Mouse (Mus musculus) heart, embryonic 16.5 days (tissue): ENCODE results near the gene Slc12a3. TPM values are rescaled to one million over a fixed set of nuclear protein-coding genes. Genes with fewer than 3 reads are reported as not detected.

Source experiments
- ATAC-seq: fragments of 200-750 bp; cut with Nextera tagmentation; replicated peaks from 2 replicates; pipeline ENCODE4 v1.8.0; 2017; ENCODE audit warnings: moderate number of reproducible peaks; ENCODE audit not compliant: insufficient read depth, low FRiP score; ENCODE audit errors: extremely low read depth
- H3K27ac ChIP-seq: fragments of 300-500 bp; sonication (generic); 2 replicates; pipeline ENCODE4 v1.5.1; 2014; ENCODE audit warnings: mild to moderate bottlenecking, low read length, control low read depth, moderate library complexity
- H3K27me3 ChIP-seq: fragments of 300-500 bp; sonication (generic); 2 replicates; pipeline ENCODE4 v1.6.1; 2014; ENCODE audit warnings: low read length, mixed read lengths; ENCODE audit not compliant: control insufficient read depth, insufficient read depth
- H3K36me3 ChIP-seq: fragments of 300-500 bp; sonication (generic); 2 replicates; pipeline ENCODE4 v1.6.1; 2014; ENCODE audit not compliant: control insufficient read depth, insufficient read depth
- H3K4me1 ChIP-seq: fragments of 300-500 bp; sonication (generic); 2 replicates; pipeline ENCODE4 v1.6.1; 2014; ENCODE audit warnings: low read length, mixed read lengths; ENCODE audit not compliant: control insufficient read depth, insufficient read depth
- H3K4me2 ChIP-seq: fragments of 300-500 bp; sonication (generic); 2 replicates; pipeline ENCODE4 v1.6.1; 2014; ENCODE audit warnings: low read depth, mild to moderate bottlenecking, control low read depth, low read length
- H3K4me3 ChIP-seq: fragments of 300-500 bp; sonication (generic); 2 replicates; pipeline ENCODE4 v1.5.1; 2014; ENCODE audit warnings: mild to moderate bottlenecking, control low read depth, low read length
- H3K9ac ChIP-seq: fragments of 300-500 bp; sonication (generic); 2 replicates; pipeline ENCODE4 v1.6.1; 2014; ENCODE audit warnings: low read length, control low read depth
- H3K9me3 ChIP-seq: fragments of 300-500 bp; sonication (generic); replicated peaks from 2 replicates; pipeline ENCODE4 v1.6.1; 2016; ENCODE audit warnings: low read length; ENCODE audit not compliant: control insufficient read depth
- WGBS: fragments of 180-500 bp; shearing (Covaris S2); extraction: QIAGEN DNeasy Blood & Tissue Kit; methylation state at CpG from one replicate; pipeline ENCODE4 v1.1.7; 2014; 5-methylcytosine and 5-hydroxymethylcytosine counted together
- polyA plus RNA-seq: library from polyadenylated mRNA; unstranded; fragments of >200 nt; fragmentation: Nextera tagmentation; extraction: Ambion mirVana; gene quantifications from 2 replicates; pipeline ENCODE4 v1.2.1, GENCODE M21; 2015

Gene Slc12a3
- polyA plus RNA-seq, 1 experiment from 2014 or later = not detected

DNA sequence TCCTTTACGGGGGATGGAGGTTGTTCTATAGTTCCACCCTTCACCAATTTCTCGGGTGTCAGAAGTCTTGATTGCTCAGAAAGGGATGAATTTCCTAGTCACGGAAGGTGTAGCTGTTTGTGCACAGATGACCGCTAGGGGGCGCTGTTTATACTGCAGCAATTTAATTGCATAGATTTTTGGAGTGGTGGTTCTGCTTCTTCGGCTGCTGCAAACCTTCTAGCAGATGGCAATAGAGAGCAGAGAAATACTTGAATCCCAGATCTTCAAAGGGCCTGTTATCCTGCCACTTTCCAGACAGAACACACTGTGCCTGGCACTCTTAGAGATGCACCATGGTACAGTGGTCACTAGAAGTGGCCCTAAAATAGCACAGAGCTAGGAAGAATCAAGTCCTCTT, 14.3 kb downstream of the Slc12a3 start:
- 7% methylated on average over 6 of the region's 6 CpGs for WGBS

DNA sequence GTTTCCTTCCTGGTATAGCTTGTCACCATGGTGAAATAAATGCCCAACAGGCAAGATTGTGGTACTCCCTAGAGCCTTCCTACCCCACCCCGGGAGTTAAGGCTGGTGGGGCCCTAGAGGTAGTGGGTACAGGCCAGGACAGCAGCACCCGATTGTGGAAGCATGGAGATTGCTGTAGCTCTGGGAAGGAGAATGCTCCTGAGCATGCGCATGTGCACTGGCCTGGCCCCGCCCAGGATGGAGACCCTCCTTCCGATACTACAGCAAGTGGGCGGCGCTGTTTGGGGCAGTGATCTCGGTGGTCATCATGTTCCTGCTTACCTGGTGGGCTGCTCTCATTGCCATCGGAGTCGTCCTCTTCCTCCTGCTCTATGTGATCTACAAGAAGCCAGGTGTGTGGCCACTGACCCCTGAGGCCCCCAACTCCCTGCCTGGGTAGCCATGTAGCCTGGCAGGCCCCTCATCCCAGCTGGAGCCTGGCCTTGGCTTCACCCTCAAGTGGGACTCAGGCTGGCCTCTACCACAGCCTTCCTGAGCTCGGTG, 14.8 kb downstream of the Slc12a3 start:
- no peak overlapping the region for H3K27ac ChIP-seq
- H3K4me1 ChIP-seq = peaks cover 5% of the 10 kb centered on the region
- no peak overlapping the region for H3K9ac ChIP-seq
- no peaks in the 10 kb centered on the region for H3K27me3 ChIP-seq
- H3K36me3 ChIP-seq = no peaks in the 10 kb centered on the region
- no peaks in the 10 kb centered on the region for H3K9me3 ChIP-seq
- 75% methylated on average over 11 of the region's 11 CpGs for WGBS
- no peak overlapping the region for H3K4me2 ChIP-seq
- no peak overlapping the region for H3K4me3 ChIP-seq
- ATAC-seq = no peak

More for the DNA sequence above, 14.3 kb downstream of the Slc12a3 start:
- Histone ChIP-seq H3K27ac (no peak overlapping the region), H3K4me2 (no peak overlapping the region), H3K4me1 (peaks cover 2% of the 10 kb centered on the region), H3K27me3 (no peaks in the 10 kb centered on the region), H3K36me3 (no peaks in the 10 kb centered on the region), H3K9me3 (no peaks in the 10 kb centered on the region), H3K9ac (no peak overlapping the region), H3K4me3 (no peak overlapping the region)
- ATAC-seq = 0 out of 2 replicates have a peak, but pooled peaks have one; percentile 35

DNA sequence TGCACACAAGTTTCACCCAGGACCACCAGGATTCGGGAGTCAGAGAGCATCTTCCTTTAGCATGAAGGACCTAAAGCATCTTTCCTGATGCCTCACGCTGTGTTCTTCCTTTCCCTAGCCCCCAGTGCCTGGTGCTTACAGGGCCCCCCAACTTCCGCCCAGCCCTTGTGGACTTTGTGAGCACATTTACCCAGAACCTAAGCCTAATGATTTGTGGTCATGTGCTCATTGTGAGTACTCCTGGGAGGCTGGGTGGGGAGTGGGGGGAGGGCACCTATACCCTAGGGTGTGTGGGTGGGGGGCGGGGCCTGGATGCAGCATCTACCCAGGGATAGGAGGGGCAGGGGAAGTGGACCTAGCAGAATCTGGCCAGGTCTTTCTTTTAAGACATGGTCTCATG, 16.7 kb downstream of the Slc12a3 start:
- no peaks in the 10 kb centered on the region for H3K27me3 ChIP-seq
- no peaks in the 10 kb centered on the region for H3K9me3 ChIP-seq
- no peak for ATAC-seq
- H3K27ac ChIP-seq = no peak overlapping the region
- H3K4me1 ChIP-seq = peaks cover 5% of the 10 kb centered on the region
- 85% methylated on average over 4 of the region's 4 CpGs for WGBS
- no peak overlapping the region for H3K9ac ChIP-seq
- no peak overlapping the region for H3K4me3 ChIP-seq
- no peak overlapping the region for H3K4me2 ChIP-seq
- H3K36me3 ChIP-seq = no peaks in the 10 kb centered on the region

DNA sequence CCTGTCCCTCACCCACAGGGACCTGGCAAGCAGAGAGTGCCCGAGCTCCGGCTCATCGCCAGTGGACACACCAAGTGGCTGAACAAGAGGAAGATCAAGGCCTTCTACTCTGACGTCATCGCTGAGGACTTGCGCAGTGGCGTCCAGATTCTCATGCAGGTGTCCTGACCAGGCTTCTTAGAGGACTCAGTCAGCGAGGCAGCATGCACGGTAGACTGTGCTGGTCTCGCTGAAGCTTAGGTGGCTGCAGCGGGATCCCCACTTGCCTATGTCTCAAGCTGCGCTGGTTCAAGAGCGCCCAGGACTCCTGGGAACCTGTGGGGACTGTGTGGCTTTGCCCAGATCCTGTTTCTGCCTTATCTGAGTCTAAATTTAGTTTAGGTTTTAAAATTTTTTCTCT, 17.3 kb downstream of the Slc12a3 start:
- H3K4me1 ChIP-seq = peaks cover 5% of the 10 kb centered on the region
- WGBS = 85% methylated on average over 13 of the region's 13 CpGs
- no peaks in the 10 kb centered on the region for H3K9me3 ChIP-seq
- H3K9ac ChIP-seq = no peak overlapping the region
- H3K27me3 ChIP-seq = no peaks in the 10 kb centered on the region
- no peak for ATAC-seq
- H3K4me3 ChIP-seq = no peak overlapping the region
- H3K27ac ChIP-seq = no peak overlapping the region
- no peaks in the 10 kb centered on the region for H3K36me3 ChIP-seq
- H3K4me2 ChIP-seq = no peak overlapping the region

DNA sequence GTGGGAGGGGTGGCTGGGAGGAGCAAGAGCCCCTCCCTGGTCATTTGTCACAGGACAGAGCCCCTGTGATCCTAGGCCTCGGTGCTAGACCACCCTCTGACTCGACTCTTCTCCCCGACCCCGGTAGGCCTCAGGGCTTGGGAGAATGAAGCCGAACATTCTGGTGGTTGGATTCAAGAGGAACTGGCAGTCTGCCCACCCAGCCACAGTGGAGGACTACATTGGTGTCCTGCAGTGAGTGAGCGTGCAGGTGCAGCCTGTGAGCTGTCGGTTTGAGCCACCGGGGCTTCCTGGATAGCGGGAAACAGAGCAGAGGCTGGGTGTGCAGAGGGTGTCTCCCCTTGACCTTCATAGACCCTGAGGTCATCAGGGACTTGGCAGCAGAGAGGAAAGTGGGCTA, 19.4 kb downstream of the Slc12a3 start:
- 43% methylated on average over 9 of the region's 9 CpGs for WGBS
- no peaks in the 10 kb centered on the region for H3K27me3 ChIP-seq
- H3K36me3 ChIP-seq = no peaks in the 10 kb centered on the region
- H3K9me3 ChIP-seq = no peaks in the 10 kb centered on the region
- ATAC-seq = peak; percentile 50; the same call in 1 of the 2 replicates
- peaks cover 5% of the 10 kb centered on the region for H3K4me1 ChIP-seq
- H3K4me3 ChIP-seq = no peak overlapping the region
- H3K4me2 ChIP-seq = no peak overlapping the region
- H3K9ac ChIP-seq = 0 out of 2 replicates have a peak overlapping the region, but pooled peaks have one; percentile 24
- H3K27ac ChIP-seq = no peak overlapping the region

DNA sequence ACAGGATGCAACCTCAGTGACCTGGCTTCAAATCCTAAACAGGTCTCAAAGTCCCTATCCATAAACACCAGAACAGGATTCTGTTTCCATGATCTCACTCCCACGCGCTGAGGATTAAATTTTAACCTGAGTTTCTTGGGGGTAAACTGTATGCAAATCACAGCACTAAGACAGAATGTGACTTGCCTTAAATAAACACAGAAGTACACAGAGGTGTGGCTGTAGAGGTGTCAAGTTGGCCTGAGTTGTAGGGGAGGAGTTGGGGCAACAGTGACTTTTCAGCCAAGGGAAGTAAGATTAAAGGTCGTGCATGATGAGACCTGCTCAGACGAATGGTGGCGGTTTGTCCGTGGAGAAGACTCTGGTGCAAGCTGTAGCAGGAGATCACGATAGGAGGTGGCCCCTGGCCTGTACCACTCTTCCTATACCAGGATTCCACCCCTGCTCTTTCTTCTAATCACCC, 25.1 kb downstream of the Slc12a3 start:
- Histone ChIP-seq H3K27ac (peak overlapping the region; percentile 53; the same call in 1 of the 2 replicates), H3K9ac (no peak overlapping the region; the same call in 1 of the 2 replicates), H3K4me1 (peaks cover 28% of the 10 kb centered on the region), H3K4me3 (no peak overlapping the region), H3K4me2 (no peak overlapping the region), H3K27me3 (no peaks in the 10 kb centered on the region), H3K36me3 (no peaks in the 10 kb centered on the region), H3K9me3 (no peaks in the 10 kb centered on the region)
- WGBS = 64% methylated on average over 7 of the region's 7 CpGs
- no peak for ATAC-seq

DNA sequence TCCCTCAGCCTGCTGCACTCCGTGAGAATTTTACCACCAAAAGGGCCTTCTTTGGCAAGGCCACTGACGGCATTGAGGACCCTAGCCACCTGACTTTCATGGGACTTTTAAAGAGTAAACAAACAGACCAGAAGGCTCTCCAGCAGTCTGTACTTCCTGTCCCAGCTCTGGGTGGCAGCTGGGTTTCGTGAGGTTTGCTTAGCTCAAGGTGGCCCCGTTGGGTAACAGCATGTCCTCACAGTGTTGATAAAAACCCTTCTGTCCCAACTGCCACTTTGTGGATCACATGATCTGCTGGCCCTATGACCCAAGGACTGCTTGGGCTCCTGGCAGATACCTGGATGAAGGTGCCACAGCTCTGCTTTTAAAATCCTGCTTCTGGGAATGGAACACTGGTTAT, 25.6 kb downstream of the Slc12a3 start:
- Histone ChIP-seq H3K4me2 (no peak overlapping the region), H3K9ac (no peak overlapping the region; the same call in 1 of the 2 replicates), H3K36me3 (no peaks in the 10 kb centered on the region), H3K4me1 (peaks cover 29% of the 10 kb centered on the region), H3K27ac (peak overlapping the region; percentile 53; the same call in 1 of the 2 replicates), H3K27me3 (no peaks in the 10 kb centered on the region), H3K9me3 (no peaks in the 10 kb centered on the region), H3K4me3 (no peak overlapping the region)
- WGBS = 63% methylated on average over 4 of the region's 4 CpGs
- ATAC-seq = no peak

DNA sequence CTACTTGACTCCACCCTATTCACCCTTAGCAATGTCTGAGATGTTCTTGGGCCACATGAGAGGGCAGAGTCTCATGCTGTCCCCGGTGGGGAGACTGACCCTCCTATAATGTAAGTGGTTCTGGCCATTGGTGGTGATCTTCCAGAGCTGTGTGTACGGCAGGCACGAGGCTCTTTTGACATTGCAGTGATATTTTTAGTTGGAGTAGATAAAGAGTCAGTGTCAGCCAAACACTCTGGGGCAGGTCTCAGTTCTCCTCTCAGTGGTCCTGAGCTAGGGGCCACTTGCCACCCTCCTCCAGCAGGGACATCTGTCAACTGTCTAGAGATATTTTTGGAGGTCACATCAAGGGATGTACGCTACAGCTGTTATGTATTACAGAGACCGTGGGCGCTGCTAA, 28.2 kb downstream of the Slc12a3 start:
- Histone ChIP-seq H3K4me3 (no peak overlapping the region), H3K4me1 (peaks cover 36% of the 10 kb centered on the region), H3K9me3 (no peaks in the 10 kb centered on the region), H3K36me3 (no peaks in the 10 kb centered on the region), H3K27ac (peak overlapping the region; percentile 86), H3K4me2 (no peak overlapping the region; the same call in 1 of the 2 replicates), H3K9ac (peak overlapping the region; percentile 35), H3K27me3 (no peaks in the 10 kb centered on the region)
- 27% methylated on average over 6 of the region's 6 CpGs for WGBS
- ATAC-seq = peak; percentile 69

DNA sequence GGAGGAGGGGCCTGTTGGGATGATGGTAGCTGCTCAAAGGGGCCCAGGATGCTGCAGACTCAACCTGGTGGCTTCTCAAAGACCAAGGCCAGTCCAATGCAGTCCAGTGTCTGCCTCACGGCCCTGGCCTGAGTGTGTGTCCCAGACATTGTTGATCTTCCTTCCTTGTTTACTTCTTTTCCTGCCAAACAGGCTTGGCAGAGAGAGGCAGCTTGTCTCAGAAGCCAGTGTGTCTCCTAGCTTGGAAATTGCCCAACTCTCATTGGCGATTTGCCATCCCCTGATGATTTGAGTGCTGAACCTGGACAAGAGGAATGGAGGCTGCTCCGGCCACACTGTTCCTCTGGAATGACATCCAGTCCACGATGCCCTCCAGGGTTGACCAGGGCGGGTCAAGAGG, 29.5 kb downstream of the Slc12a3 start:
- H3K27ac ChIP-seq = peak overlapping the region; percentile 47
- 33% methylated on average over 5 of the region's 5 CpGs for WGBS
- ATAC-seq = no peak

More for the DNA sequence above, 29.5 kb downstream of the Slc12a3 start:
- H3K9me3 ChIP-seq = no peaks in the 10 kb centered on the region
- no peak overlapping the region for H3K4me3 ChIP-seq
- H3K4me2 ChIP-seq = no peak overlapping the region
- peaks cover 49% of the 10 kb centered on the region for H3K4me1 ChIP-seq
- H3K27me3 ChIP-seq = no peaks in the 10 kb centered on the region
- no peaks in the 10 kb centered on the region for H3K36me3 ChIP-seq
- H3K9ac ChIP-seq = no peak overlapping the region
